9 mouse cellular contexts compared by ENCODE assay signal in the genomic region with DNA sequence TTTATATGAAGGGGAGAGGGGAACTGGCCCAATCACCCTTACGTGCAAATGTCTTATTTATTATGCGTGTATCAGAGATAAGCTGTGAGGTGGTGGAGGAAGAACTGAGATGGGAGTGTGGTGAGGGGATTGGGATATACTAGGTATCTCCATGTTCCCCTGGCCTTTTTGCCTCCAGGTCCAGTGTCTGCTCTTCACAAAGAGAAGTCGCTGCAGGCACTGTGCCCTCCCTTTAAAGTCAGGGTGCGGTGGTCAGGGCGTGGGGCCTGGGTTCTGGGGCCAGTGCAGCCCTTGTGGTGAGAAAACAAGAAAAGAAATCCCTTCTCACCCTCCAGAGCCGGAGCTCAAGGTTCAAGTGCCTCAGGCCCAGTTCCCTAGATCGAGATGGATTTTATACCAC. TPM values are rescaled to one million over a fixed set of nuclear protein-coding genes. Genes with fewer than 3 reads are reported as not detected.
A peak's percentile ranks its signal among the peaks of the same experiment; 100 is the strongest.
DNase-seq lines count a peak whose midpoint lies in the region; ATAC-seq and TF ChIP-seq lines count a peak whose summit lies in the region.
"Had no signal": no experiment of that assay in that cellular context is flagged by ENCODE, and none has a peak within 500 bp of the region (broad histone marks: within the 10 kb centered on the region; RNA-seq: fewer than 3 reads in every experiment).

No protein-coding gene starts in this region.

- peak overlapping the region; percentile 79 for H3K27ac ChIP-seq in midbrain, embryonic 12.5 days (replicated peaks)
- H3K27ac ChIP-seq in liver, postnatal 0 days (ENCODE audit: low read depth): no peak overlapping the region

- H3K4me2 ChIP-seq in midbrain, embryonic 12.5 days (replicated peaks): peak overlapping the region; percentile 80
- H3K4me2 ChIP-seq in liver, postnatal 0 days (ENCODE audit: low read depth, low read length): no peak overlapping the region

- H3K9ac ChIP-seq in midbrain, embryonic 12.5 days (replicated peaks): peak overlapping the region; percentile 100; the same call in 1 of the 2 replicates
- H3K9ac ChIP-seq in liver, postnatal 0 days (replicated peaks): no peak overlapping the region
- H3K9ac ChIP-seq: lung, embryonic 15.5 days had no signal

- 52% methylated on average over 7 of the region's 7 CpGs for WGBS in midbrain, embryonic 12.5 days
- 83% methylated on average over 7 of the region's 7 CpGs for WGBS in liver, postnatal 0 days (ENCODE audit: insufficient replicate concordance)

- peak; percentile 19 for DNase-seq in embryo, embryonic 9.5 days (ENCODE audit: extremely low spot score)
- no peak for DNase-seq in embryo, embryonic 10 days (ENCODE audit: low spot score)
- peak; percentile 26 for DNase-seq in right cerebral cortex, postnatal 4 days
- DNase-seq in right cerebral cortex, adult 18-20 months: no peak
- no peak for DNase-seq in lung, postnatal 10 days
- no peak for DNase-seq in adrenal gland, adult 8-10 months
- no peak for DNase-seq in liver, postnatal 0 days

- H3K4me3 ChIP-seq in midbrain, embryonic 12.5 days: peak overlapping the region; percentile 40; the same call in 1 of the 2 replicates
- H3K4me3 ChIP-seq in liver, postnatal 0 days (ENCODE audit: low read depth, low read length): no peak overlapping the region

- ATAC-seq in midbrain, embryonic 12.5 days (ENCODE audit: low FRiP score, low read depth): no peak
- no peak for ATAC-seq in liver, postnatal 0 days

- TF ChIP-seq EP300 in liver, postnatal 0 days (IDR thresholded peaks at IDR 0.05; ENCODE audit: low read depth): no peak

- peaks cover 59% of the 10 kb centered on the region for H3K4me1 ChIP-seq in midbrain, embryonic 12.5 days
- peaks cover 11% of the 10 kb centered on the region for H3K4me1 ChIP-seq in liver, postnatal 0 days (ENCODE audit: insufficient read depth)

- TF ChIP-seq CTCF in liver, postnatal 0 days (IDR thresholded peaks at IDR 0.05; ENCODE audit: low read depth): no peak

- H3K27me3 ChIP-seq in midbrain, embryonic 12.5 days: no peaks in the 10 kb centered on the region
- no peaks in the 10 kb centered on the region for H3K27me3 ChIP-seq in liver, postnatal 0 days (ENCODE audit: insufficient read depth, low read length)
- H3K27me3 ChIP-seq: lung, embryonic 15.5 days had no signal

- H3K36me3 ChIP-seq in midbrain, embryonic 12.5 days: peaks cover 78% of the 10 kb centered on the region
- peaks cover 28% of the 10 kb centered on the region for H3K36me3 ChIP-seq in liver, postnatal 0 days (replicated peaks; ENCODE audit: insufficient read depth, low read length)

- H3K9me3 ChIP-seq in midbrain, embryonic 12.5 days: no peaks in the 10 kb centered on the region
- H3K9me3 ChIP-seq in liver, postnatal 0 days (ENCODE audit: low read length): no peaks in the 10 kb centered on the region
- H3K9me3 ChIP-seq: lung, embryonic 15.5 days had no signal

RNA-seq across cellular contexts. Expression of gene 2700081O15Rik, which starts 6.7 kb away (rescaled TPM):
- 15.4 and 17.4 TPM in 2 replicates for polyA plus RNA-seq in midbrain, embryonic 12.5 days (2016; fragmentation: Nextera tagmentation; extraction: Ambion mirVana)
- 10 to 100 TPM; 20.2 to 29.5 (median 27.3) TPM for total RNA-seq in adrenal gland, adult 8-10 months (2022)
- polyA plus RNA-seq in liver, postnatal 0 days (2015; fragmentation: Nextera tagmentation; extraction: Ambion mirVana): 0.58 and 0.75 TPM in 2 replicates

RNA-seq across cellular contexts. Expression of gene Spindoc, which starts 41.3 kb away (rescaled TPM):
- polyA plus RNA-seq in midbrain, embryonic 12.5 days (2016; fragmentation: Nextera tagmentation; extraction: Ambion mirVana): 44.0 and 48.3 TPM in 2 replicates
- total RNA-seq in adrenal gland, adult 8-10 months (2022): 10 to 100 TPM; 20.3 to 27.0 (median 25.5) TPM
- 2.2 and 3.6 TPM in 2 replicates for polyA plus RNA-seq in liver, postnatal 0 days (2015; fragmentation: Nextera tagmentation; extraction: Ambion mirVana)

RNA-seq across cellular contexts. Expression of gene Rtn3, which starts 59.0 kb away (rescaled TPM):
- 481 and 529 TPM in 2 replicates for polyA plus RNA-seq in midbrain, embryonic 12.5 days (2016; fragmentation: Nextera tagmentation; extraction: Ambion mirVana)
- 100 to 1,000 TPM; 117 to 159 (median 137) TPM for total RNA-seq in adrenal gland, adult 8-10 months (2022)
- polyA plus RNA-seq in liver, postnatal 0 days (2015; fragmentation: Nextera tagmentation; extraction: Ambion mirVana): 62.2 and 63.0 TPM in 2 replicates

Comparison
In these comparisons a context has a peak if more than half of its experiments do, and no peak if none do; other contexts are left out.
1. DNase-seq: peak in embryo, embryonic 9.5 days (single experiment) and right cerebral cortex, postnatal 4 days (single experiment); none in embryo, embryonic 10 days (single experiment), right cerebral cortex, adult 18-20 months (single experiment), lung, postnatal 10 days (single experiment), adrenal gland, adult 8-10 months (single experiment) and liver, postnatal 0 days (single experiment).